Mouse (Mus musculus): ENCODE data around the gene Fndc10. TPM values are rescaled to one million over a fixed set of nuclear protein-coding genes. Genes with fewer than 3 reads are reported as not detected.

Fndc10 gene
- polyA plus RNA-seq, 1 experiment from 2014 or later: 16.5 TPM

DNA sequence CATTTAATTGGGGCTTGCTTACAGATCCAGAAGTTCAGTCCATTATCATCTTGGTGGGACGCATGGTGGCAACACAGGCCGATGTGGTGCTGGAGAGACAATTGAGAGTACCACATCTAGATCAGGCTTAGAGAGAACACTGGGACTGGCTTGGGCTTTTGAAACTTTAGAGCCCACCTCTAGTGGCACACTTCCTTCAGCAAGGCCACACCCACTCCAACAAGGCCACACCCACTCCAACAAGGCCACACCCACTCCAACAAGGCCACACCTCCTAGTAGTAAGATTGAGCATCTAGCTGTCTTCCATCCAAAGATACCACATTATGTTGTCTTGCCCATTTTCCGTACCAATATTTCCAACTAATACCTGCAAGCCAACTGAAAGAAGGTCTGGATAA is 1.7 kb upstream of the Fndc10 start:
- no peak for ATAC-seq (ENCODE audit: low read depth)
- H3K4me1 ChIP-seq (replicated peaks): peaks cover 32% of the 10 kb centered on the region
- no peak overlapping the region for H3K9ac ChIP-seq
- H3K4me3 ChIP-seq: no peak overlapping the region
- no peaks in the 10 kb centered on the region for H3K9me3 ChIP-seq
- H3K4me2 ChIP-seq: no peak overlapping the region
- 98% methylated on average over 3 of the region's 3 CpGs for WGBS
- H3K36me3 ChIP-seq: no peaks in the 10 kb centered on the region
- H3K27ac ChIP-seq (replicated peaks): no peak overlapping the region
- H3K27me3 ChIP-seq: peaks cover 30% of the 10 kb centered on the region

DNA sequence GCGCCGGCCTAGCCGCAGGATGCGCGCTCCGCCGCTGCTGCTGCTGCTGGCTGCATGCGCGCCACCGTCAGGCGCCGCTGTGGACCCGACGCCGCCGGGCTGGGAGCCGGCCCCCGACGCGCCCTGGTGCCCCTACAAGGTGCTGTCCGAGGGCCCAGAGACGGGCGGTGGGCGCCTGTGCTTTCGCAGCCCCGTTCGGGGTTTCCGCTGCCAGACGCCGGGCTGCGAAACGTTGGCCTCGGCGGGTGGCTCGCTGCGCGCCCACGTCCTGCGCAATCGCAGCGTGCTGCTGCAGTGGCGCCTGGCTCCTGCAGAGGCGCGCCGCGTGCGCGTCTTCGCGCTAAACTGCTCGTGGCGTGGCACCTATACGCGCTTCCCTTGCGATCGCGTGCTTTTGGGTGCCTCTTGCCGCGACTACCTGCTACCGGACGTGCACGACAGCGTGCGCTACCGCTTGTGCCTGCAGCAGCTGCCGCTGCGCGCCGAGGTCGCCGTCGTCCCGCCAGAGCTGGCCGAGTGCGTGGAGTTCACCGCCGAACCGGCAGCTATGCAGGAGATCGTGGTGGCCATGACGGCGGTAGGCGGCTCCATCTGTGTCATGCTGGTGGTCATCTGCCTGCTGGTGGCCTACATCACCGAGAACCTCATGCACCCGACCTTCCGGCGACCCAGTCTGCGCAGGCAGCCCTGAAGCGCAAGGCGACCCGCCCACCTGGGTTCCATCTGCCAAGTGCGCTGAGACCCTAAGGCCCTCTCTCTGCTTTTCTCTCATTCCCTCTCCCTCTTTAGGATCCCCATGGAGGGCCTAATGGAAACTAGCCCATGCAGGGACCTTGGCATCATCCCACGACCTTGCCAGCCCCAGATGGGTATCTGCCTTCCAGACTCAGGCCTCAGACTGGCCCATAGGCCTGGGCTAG is 600 bp downstream of the Fndc10 start:
- H3K36me3 ChIP-seq: no peaks in the 10 kb centered on the region
- H3K9me3 ChIP-seq: no peaks in the 10 kb centered on the region
- 1% methylated on average over 88 of the region's 92 CpGs for WGBS
- peak overlapping the region; percentile 91 for H3K9ac ChIP-seq
- peak; percentile 91 for ATAC-seq (ENCODE audit: low read depth)
- peak overlapping the region; percentile 71 for H3K4me3 ChIP-seq
- peaks cover 30% of the 10 kb centered on the region for H3K27me3 ChIP-seq
- peak overlapping the region; percentile 89 for H3K4me2 ChIP-seq
- peaks cover 32% of the 10 kb centered on the region for H3K4me1 ChIP-seq (replicated peaks)
- peak overlapping the region; percentile 95 for H3K27ac ChIP-seq (replicated peaks)

DNA sequence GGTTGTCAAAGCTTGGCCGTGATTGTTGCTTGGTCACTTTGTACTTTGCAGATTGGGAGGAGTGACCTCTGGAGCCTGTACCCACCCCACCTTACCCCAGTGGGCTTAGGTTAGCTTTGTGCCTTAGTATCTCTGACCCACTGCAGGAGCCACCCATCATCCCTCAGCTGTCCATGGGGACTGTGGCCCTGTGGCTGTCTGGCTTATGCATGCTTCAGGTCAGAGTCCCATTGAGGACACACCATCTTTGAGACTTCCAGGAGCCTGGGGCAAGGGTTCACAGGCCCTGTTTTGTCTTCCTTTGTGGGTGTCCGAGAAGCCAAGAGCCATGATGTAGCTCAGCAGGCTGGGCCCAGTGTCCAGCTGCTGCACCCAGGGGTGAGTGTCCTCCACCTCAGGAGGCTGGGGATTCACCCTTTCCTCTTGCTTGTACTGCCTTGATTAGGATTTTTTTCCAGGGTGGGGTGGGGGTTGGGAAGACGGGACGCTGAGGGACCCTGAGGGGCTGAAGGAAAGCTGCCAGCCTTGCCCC is 1.5 kb downstream of the Fndc10 start:
- no peak for ATAC-seq (ENCODE audit: low read depth)
- H3K27me3 ChIP-seq: peaks cover 27% of the 10 kb centered on the region
- 74% methylated on average over 4 of the region's 4 CpGs for WGBS

DNA sequence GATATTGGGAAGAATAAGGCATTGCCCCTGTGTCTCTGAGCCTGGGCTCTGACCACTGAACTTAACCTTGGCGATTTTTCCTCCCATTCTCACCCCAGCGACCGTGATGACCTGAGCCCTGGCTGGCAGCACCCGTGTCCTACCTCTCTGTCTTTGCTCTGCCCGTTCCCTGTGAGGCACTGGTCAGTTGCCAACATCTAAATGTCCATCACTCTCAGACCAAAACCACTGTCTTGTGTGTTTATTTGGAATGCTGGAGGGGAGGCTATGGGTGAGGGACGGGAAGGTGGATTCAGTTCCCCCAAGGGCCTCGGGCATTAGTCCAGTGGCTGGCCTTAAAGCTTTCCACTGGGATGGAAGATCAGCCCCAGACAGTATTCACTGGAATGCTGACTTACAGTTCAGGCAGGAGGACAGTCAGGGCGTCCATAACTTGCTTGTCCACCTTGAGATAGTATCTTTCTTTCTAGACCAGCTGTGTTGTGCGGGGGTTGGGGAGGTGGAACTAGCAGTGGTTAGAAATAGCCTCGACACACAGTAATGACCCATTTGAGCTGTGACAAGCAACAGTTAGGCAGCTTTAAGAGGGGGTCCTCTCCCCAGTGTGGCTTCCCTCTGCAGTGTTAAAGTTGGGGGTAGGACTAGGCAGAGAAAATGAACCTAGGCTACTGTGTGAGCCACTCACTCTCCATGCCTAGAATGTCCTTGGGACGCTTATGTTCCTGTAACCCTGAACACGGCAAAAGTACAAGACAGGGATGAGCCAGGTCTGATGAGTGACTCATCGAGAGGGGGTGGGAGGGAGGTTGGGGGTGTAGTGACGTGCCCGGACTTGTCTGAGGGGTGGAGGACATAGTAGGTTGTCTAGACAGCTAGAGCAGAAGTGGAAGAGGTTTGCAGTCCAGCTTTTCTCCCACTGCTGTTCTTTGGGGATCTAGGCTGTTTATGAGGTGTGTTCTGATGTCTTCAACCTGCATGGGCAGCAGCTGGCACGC is 2.4 kb downstream of the Fndc10 start:
- H3K9ac ChIP-seq: peak overlapping the region; percentile 91
- peak overlapping the region; percentile 71 for H3K4me3 ChIP-seq
- peaks cover 27% of the 10 kb centered on the region for H3K27me3 ChIP-seq
- no peaks in the 10 kb centered on the region for H3K9me3 ChIP-seq
- peak overlapping the region; percentile 89 for H3K4me2 ChIP-seq
- 77% methylated on average over 16 of the region's 16 CpGs for WGBS
- peaks cover 32% of the 10 kb centered on the region for H3K4me1 ChIP-seq (replicated peaks)
- H3K27ac ChIP-seq (replicated peaks): no peak overlapping the region
- no peaks in the 10 kb centered on the region for H3K36me3 ChIP-seq
- ATAC-seq (ENCODE audit: low read depth): no peak

More for the DNA sequence above, 1.5 kb downstream of the Fndc10 start:
- H3K36me3 ChIP-seq: no peaks in the 10 kb centered on the region
- no peaks in the 10 kb centered on the region for H3K9me3 ChIP-seq
- peak overlapping the region; percentile 95; the same call in 1 of the 2 replicates for H3K27ac ChIP-seq (replicated peaks)
- peak overlapping the region; percentile 71 for H3K4me3 ChIP-seq
- peak overlapping the region; percentile 91 for H3K9ac ChIP-seq
- peak overlapping the region; percentile 89 for H3K4me2 ChIP-seq
- peaks cover 32% of the 10 kb centered on the region for H3K4me1 ChIP-seq (replicated peaks)

DNA sequence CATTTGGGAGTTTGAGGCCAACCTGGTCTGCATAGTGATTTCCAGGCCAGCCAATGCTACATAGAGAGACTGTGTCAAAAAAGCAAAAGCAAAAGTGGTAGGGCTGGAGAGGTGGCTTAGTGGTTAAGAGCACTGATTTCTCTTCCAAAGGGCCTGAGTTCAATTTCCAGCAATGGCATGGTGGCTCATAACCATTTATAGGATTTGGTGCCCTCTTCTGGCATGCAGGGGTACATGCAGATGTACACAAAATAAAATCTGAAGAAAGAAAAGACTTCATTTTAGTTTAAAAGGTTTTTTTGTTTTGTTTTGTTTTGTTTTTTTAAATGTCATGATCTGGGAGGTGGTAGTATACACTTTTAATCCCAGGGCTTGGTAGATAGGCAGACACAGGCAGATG is 6.3 kb downstream of the Fndc10 start:
- no peak overlapping the region for H3K27ac ChIP-seq (replicated peaks)
- H3K4me2 ChIP-seq: no peak overlapping the region
- ATAC-seq (ENCODE audit: low read depth): no peak
- no peaks in the 10 kb centered on the region for H3K36me3 ChIP-seq
- H3K27me3 ChIP-seq: peaks cover 15% of the 10 kb centered on the region
- no peak overlapping the region for H3K9ac ChIP-seq
- H3K4me3 ChIP-seq: no peak overlapping the region
- no peaks in the 10 kb centered on the region for H3K9me3 ChIP-seq
- H3K4me1 ChIP-seq (replicated peaks): peaks cover 23% of the 10 kb centered on the region

DNA sequence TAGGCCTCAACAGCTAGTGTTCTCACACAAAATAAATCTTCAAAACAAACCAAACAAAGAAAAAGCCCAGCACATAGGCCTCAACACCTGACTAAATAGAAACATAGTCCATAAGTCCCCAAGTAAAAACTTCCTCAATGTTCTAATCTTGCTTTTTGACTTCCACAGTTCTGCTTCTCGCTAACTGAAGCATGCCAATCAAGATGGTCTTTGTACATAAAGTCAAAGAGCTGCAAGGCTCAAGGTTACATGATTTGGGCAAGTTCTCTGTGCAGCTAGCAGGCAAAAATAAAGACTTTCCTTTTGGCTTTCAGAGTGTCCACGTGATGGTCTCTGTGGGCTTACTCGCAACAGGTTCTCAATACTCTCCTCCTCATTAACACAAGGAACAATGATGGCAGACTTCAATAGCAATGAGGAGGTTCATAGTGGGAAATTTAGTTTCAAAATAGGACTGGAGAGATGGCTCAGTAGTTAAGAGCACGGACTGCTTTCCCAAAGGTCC is 9.3 kb downstream of the Fndc10 start:
- no peak overlapping the region for H3K4me2 ChIP-seq
- ATAC-seq (ENCODE audit: low read depth): no peak
- WGBS: 94% methylated on average over 4 of the region's 4 CpGs

DNA sequence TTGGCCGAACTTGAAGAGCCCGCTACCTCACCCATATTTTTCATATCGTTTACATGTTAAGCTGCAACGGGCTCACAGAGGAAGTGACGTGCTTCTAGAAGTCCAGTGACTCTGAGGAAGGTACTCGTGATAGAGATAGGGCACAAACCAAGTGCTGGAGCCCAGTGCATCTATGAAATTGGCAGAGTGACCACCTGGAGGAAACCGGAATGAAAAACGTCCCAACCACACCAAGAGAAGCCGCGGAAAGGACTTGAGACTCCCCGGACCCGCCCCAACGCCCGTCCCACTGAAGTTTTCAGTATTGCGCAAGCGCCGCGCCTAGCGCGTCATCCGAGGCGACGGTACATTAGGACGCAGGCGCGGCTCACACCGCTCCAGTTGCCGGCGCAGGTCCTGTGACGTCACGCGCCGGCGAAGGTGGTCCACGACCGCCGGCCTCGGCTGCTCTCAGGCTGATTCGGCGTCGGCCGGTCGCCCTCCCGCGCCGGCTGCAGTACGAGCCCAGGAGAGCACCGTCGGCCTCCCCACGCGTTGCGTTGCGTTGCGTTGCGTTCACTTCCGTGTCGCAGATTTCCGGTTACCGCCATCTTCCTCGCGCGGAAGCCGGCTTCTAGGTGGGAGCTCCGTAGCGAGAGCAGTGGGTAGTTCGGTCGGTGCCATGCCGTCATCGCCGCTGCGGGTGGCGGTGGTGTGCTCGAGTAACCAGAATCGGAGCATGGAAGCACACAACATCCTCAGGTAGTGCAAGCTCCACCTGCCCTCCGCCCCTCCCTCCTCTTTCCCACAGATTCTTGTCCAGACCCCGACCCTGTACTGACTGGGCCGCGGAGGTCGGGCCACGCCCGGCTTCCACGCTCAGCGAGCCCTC is 10.8 kb downstream of the Fndc10 start, which contains the start of gene Ssu72:
TSS of gene Ssu72 (plus strand) at position 80 of the 871 bp plus-strand sequence.
- H3K4me2 ChIP-seq: peak within 1 kb of the TSS; percentile 84
- under 1% methylated on average over 73 of the region's 83 CpGs for WGBS
- peak within 1 kb of the TSS; percentile 95 for H3K27ac ChIP-seq (replicated peaks)
- H3K9me3 ChIP-seq: no peaks in the 10 kb centered on the region
- no peaks in the 10 kb centered on the region for H3K36me3 ChIP-seq
- peak within 1 kb of the TSS; percentile 77 for H3K4me3 ChIP-seq
- ATAC-seq (ENCODE audit: low read depth): peak; percentile 96
- H3K4me1 ChIP-seq (replicated peaks): peaks cover 34% of the 10 kb centered on the region
- peak within 1 kb of the TSS; percentile 92 for H3K9ac ChIP-seq
- no peaks in the 10 kb centered on the region for H3K27me3 ChIP-seq

More for the DNA sequence above, 9.3 kb downstream of the Fndc10 start:
- H3K4me3 ChIP-seq: no peak overlapping the region
- no peaks in the 10 kb centered on the region for H3K27me3 ChIP-seq
- no peak overlapping the region for H3K9ac ChIP-seq
- H3K27ac ChIP-seq (replicated peaks): no peak overlapping the region
- H3K9me3 ChIP-seq: no peaks in the 10 kb centered on the region
- no peaks in the 10 kb centered on the region for H3K36me3 ChIP-seq
- peaks cover 21% of the 10 kb centered on the region for H3K4me1 ChIP-seq (replicated peaks)

DNA sequence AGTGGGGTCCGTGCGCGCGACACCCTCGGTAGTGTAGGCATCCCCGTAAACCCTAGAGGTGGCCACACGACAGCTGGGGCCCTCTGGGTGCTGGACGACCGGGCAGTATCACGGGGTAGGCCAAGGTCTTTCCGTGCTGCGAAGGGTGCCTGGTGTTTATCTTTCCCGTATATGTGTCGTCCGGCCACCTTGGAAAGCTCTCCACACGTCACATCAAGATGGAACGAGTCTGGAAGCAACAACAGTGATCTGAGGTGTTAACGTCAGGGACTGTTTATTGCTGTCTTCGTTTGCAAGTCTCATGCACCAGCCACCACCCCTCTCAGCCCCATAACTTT is 11.4 kb downstream of the Fndc10 start:
- no peaks in the 10 kb centered on the region for H3K27me3 ChIP-seq
- WGBS: under 1% methylated on average over 19 of the region's 19 CpGs
- H3K9me3 ChIP-seq: no peaks in the 10 kb centered on the region
- peak overlapping the region; percentile 95 for H3K27ac ChIP-seq (replicated peaks)
- H3K4me2 ChIP-seq: peak overlapping the region; percentile 84
- H3K9ac ChIP-seq: peak overlapping the region; percentile 92
- H3K36me3 ChIP-seq: no peaks in the 10 kb centered on the region
- ATAC-seq (ENCODE audit: low read depth): no peak; the same call in 1 of the 2 replicates
- peaks cover 40% of the 10 kb centered on the region for H3K4me1 ChIP-seq (replicated peaks)
- peak overlapping the region; percentile 77 for H3K4me3 ChIP-seq

DNA sequence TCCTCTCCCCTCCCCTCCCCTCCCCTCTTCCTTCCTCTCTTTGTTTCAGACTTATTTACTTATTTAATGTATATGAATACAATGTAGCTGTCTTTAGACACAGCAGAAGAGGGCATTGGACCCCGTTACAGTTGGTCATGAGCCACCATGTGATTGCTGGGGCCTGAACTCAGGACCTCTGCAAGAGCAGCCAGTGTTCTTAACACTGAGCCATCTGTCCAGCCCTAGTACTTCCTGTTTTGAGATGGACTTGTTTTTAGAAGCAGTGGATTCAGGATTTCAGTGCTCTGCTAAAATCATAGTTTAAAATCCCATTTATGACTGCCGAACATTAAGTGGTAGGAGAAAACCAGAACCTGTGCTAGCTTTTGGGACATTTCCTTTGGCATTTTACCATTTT is 14.4 kb downstream of the Fndc10 start:
- peaks cover 43% of the 10 kb centered on the region for H3K4me1 ChIP-seq (replicated peaks)
- no peak for ATAC-seq (ENCODE audit: low read depth)
- 90% methylated on average over 2 of the region's 2 CpGs for WGBS

DNA sequence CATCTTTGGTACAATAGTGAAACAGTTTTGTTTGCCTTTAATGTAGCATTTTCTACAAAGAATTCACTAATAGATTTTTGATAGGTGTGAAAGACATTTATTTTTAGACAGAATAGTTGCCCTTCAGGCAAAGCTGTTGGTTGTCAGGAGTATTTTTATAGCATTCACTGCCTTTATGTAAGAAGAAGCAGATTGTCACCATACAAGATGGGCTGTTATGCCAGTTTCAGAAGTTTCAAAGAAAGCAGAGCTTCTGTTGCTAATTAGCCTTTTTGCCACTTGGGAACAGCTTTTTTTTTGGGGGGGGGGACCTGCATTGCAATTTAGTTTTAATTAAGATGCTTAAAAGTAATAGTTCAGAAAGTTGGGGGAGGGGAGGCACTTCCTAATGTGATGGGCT is 14.8 kb downstream of the Fndc10 start:
- Histone ChIP-seq H3K9me3 (no peaks in the 10 kb centered on the region), H3K27ac (replicated peaks) (no peak overlapping the region), H3K9ac (no peak overlapping the region), H3K4me1 (replicated peaks) (peaks cover 43% of the 10 kb centered on the region), H3K36me3 (peaks cover under 1% of the 10 kb centered on the region; the same call in 1 of the 2 replicates), H3K27me3 (no peaks in the 10 kb centered on the region), H3K4me3 (no peak overlapping the region), H3K4me2 (no peak overlapping the region)
- ATAC-seq (ENCODE audit: low read depth): no peak

More for the DNA sequence above, 14.4 kb downstream of the Fndc10 start:
- no peaks in the 10 kb centered on the region for H3K36me3 ChIP-seq
- H3K27me3 ChIP-seq: no peaks in the 10 kb centered on the region
- no peaks in the 10 kb centered on the region for H3K9me3 ChIP-seq
- no peak overlapping the region for H3K27ac ChIP-seq (replicated peaks)
- H3K4me3 ChIP-seq: no peak overlapping the region
- H3K9ac ChIP-seq: no peak overlapping the region
- no peak overlapping the region for H3K4me2 ChIP-seq
